Mouse (Mus musculus): ENCODE results near the gene Piezo1.

GRCm38 (mm10) chr8:122584981-122585380 lies 33.9 kb upstream of the Piezo1 start:
- TF ChIP-seq POLR2A (IDR thresholded peaks at IDR 0.05; ENCODE audit: insufficient read depth, low read length) (no peak), CTCF (IDR thresholded peaks at IDR 0.05; ENCODE audit: low read depth, low read length) (no peak)
